Mouse (Mus musculus): ENCODE data around the gene Tmem252. TPM values are rescaled to one million over a fixed set of nuclear protein-coding genes. Genes with fewer than 3 reads are reported as not detected.

The Tmem252 gene
- total RNA-seq, 1 experiment = 0.22 TPM

DNA sequence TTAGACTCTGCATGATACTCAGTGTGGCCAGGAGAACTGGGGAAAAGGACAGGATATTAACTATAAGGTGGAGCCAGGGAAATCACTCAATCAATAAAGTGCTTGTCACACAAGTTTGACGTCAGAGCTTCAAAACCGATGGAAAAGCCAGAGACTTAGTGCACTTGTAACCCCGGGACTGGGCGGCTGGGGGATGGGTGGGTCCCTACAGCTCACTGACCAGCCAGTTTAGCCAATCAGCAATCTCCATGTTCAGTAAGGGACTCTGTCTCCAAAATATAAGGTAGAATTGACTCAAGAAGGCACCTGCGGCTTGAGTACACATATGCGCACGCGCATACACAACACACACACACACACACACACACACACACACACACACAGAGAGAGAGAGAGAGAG lies 25.8 kb upstream of the Tmem252 start:
- H3K9me3 ChIP-seq (ENCODE audit: control insufficient read depth, insufficient read depth, low read depth, low read length) = no peaks in the 10 kb centered on the region
- no peak for DNase-seq (ENCODE audit: low read depth, low spot score)
- H3K36me3 ChIP-seq (ENCODE audit: control insufficient read depth, insufficient read depth, low read length, poor library complexity, severe bottlenecking) = no peaks in the 10 kb centered on the region
- H3K4me3 ChIP-seq (ENCODE audit: insufficient read depth in 1 of 2, low read depth in 1 of 2, low read length in 2 of 2, poor library complexity in 1 of 2, severe bottlenecking in 1 of 2) = no peak overlapping the region
- no peak overlapping the region for H3K27ac ChIP-seq (ENCODE audit: insufficient read depth, low read depth, low read length, poor library complexity, severe bottlenecking)
- no peaks in the 10 kb centered on the region for H3K4me1 ChIP-seq (ENCODE audit: control insufficient read depth in 2 of 2, insufficient read depth in 2 of 2, low read length in 2 of 2, poor library complexity in 1 of 2)
- H3K9ac ChIP-seq (ENCODE audit: insufficient read depth, low read depth, low read length, poor library complexity, severe bottlenecking) = no peak overlapping the region
- no peak for TF ChIP-seq ZNF384 (IDR thresholded peaks at IDR 0.05; ENCODE audit: low read depth, low read length)
- in situ Hi-C loops (cut with MboI; ENCODE audit: low sequenced_read_pairs in 2 of 2, unreplicated experiment in 2 of 2) = no loop called here

DNA sequence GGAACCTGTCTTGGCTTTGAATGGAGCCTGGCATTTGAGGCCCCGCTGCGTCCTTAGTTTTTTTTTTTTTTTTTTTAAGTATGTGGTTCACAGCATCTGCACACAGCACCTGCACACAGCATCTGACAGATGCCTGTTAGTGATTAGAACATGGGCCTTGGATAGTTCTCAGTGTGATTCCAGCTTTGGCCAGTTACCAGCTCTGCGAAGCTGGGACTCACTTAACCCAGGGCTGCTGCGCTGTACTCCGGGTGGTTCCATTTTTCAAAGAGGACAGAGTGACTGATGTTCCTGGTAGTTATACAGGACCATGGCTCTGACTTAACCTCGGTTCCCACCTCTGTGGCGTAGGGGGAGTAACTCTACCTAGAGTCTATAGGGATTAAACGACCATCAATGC lies 23.4 kb upstream of the Tmem252 start:
- Histone ChIP-seq H3K4me3 (ENCODE audit: insufficient read depth in 1 of 2, low read depth in 1 of 2, low read length in 2 of 2, poor library complexity in 1 of 2, severe bottlenecking in 1 of 2) (no peak overlapping the region), H3K36me3 (ENCODE audit: control insufficient read depth, insufficient read depth, low read length, poor library complexity, severe bottlenecking) (no peaks in the 10 kb centered on the region), H3K9me3 (ENCODE audit: control insufficient read depth, insufficient read depth, low read depth, low read length) (no peaks in the 10 kb centered on the region), H3K9ac (ENCODE audit: insufficient read depth, low read depth, low read length, poor library complexity, severe bottlenecking) (no peak overlapping the region), H3K4me1 (ENCODE audit: control insufficient read depth in 2 of 2, insufficient read depth in 2 of 2, low read length in 2 of 2, poor library complexity in 1 of 2) (no peaks in the 10 kb centered on the region), H3K27ac (ENCODE audit: insufficient read depth, low read depth, low read length, poor library complexity, severe bottlenecking) (no peak overlapping the region)
- DNase-seq (ENCODE audit: low read depth, low spot score) = no peak
- in situ Hi-C loops (cut with MboI; ENCODE audit: low sequenced_read_pairs in 2 of 2, unreplicated experiment in 2 of 2) = no loop called here
- TF ChIP-seq CHD2 (IDR thresholded peaks at IDR 0.05; ENCODE audit: low read depth, low read length) = no peak
- TF ChIP-seq MAFK (IDR thresholded peaks at IDR 0.05; ENCODE audit: insufficient read depth, low read depth, low read length) = no peak
- TF ChIP-seq ZNF384 (IDR thresholded peaks at IDR 0.05; ENCODE audit: low read depth, low read length) = no peak
- no peak for TF ChIP-seq HCFC1 (IDR thresholded peaks at IDR 0.05; ENCODE audit: borderline replicate concordance, insufficient read depth, low read length)
- no peak for TF ChIP-seq ZC3H11A (IDR thresholded peaks at IDR 0.05; ENCODE audit: borderline replicate concordance, low read depth, low read length)

GRCm38 (mm10) chr19:24651595-24651994 lies 22.2 kb upstream of the Tmem252 start:
- in situ Hi-C loops (cut with MboI; ENCODE audit: low sequenced_read_pairs in 2 of 2, unreplicated experiment in 2 of 2) = no loop called here
- no peak overlapping the region for H3K9ac ChIP-seq (ENCODE audit: insufficient read depth, low read depth, low read length, poor library complexity, severe bottlenecking)
- H3K4me1 ChIP-seq (ENCODE audit: control insufficient read depth in 2 of 2, insufficient read depth in 2 of 2, low read length in 2 of 2, poor library complexity in 1 of 2) = no peaks in the 10 kb centered on the region
- no peaks in the 10 kb centered on the region for H3K9me3 ChIP-seq (ENCODE audit: control insufficient read depth, insufficient read depth, low read depth, low read length)
- DNase-seq (ENCODE audit: low read depth, low spot score) = no peak
- H3K4me3 ChIP-seq (ENCODE audit: insufficient read depth in 1 of 2, low read depth in 1 of 2, low read length in 2 of 2, poor library complexity in 1 of 2, severe bottlenecking in 1 of 2) = no peak overlapping the region
- no peak overlapping the region for H3K27ac ChIP-seq (ENCODE audit: insufficient read depth, low read depth, low read length, poor library complexity, severe bottlenecking)
- H3K36me3 ChIP-seq (ENCODE audit: control insufficient read depth, insufficient read depth, low read length, poor library complexity, severe bottlenecking) = no peaks in the 10 kb centered on the region
- TF ChIP-seq HCFC1 (IDR thresholded peaks at IDR 0.05; ENCODE audit: borderline replicate concordance, insufficient read depth, low read length) (no peak), ZC3H11A (IDR thresholded peaks at IDR 0.05; ENCODE audit: borderline replicate concordance, low read depth, low read length) (no peak), MAFK (IDR thresholded peaks at IDR 0.05; ENCODE audit: insufficient read depth, low read depth, low read length) (no peak), ZNF384 (IDR thresholded peaks at IDR 0.05; ENCODE audit: low read depth, low read length) (no peak), CHD2 (IDR thresholded peaks at IDR 0.05; ENCODE audit: low read depth, low read length) (no peak)

GRCm38 (mm10) chr19:24652342-24653019 lies 21.3 kb upstream of the Tmem252 start:
- Histone ChIP-seq H3K9me3 (ENCODE audit: control insufficient read depth, insufficient read depth, low read depth, low read length) (no peaks in the 10 kb centered on the region), H3K4me1 (ENCODE audit: control insufficient read depth in 2 of 2, insufficient read depth in 2 of 2, low read length in 2 of 2, poor library complexity in 1 of 2) (no peaks in the 10 kb centered on the region), H3K36me3 (ENCODE audit: control insufficient read depth, insufficient read depth, low read length, poor library complexity, severe bottlenecking) (no peaks in the 10 kb centered on the region), H3K4me3 (ENCODE audit: insufficient read depth in 1 of 2, low read depth in 1 of 2, low read length in 2 of 2, poor library complexity in 1 of 2, severe bottlenecking in 1 of 2) (no peak overlapping the region), H3K9ac (ENCODE audit: insufficient read depth, low read depth, low read length, poor library complexity, severe bottlenecking) (no peak overlapping the region), H3K27ac (ENCODE audit: insufficient read depth, low read depth, low read length, poor library complexity, severe bottlenecking) (no peak overlapping the region)
- DNase-seq (ENCODE audit: low read depth, low spot score) = no peak
- in situ Hi-C loops (cut with MboI; ENCODE audit: low sequenced_read_pairs in 2 of 2, unreplicated experiment in 2 of 2) = no loop called here
- no peak for TF ChIP-seq ZC3H11A (IDR thresholded peaks at IDR 0.05; ENCODE audit: borderline replicate concordance, low read depth, low read length)
- no peak for TF ChIP-seq ZNF384 (IDR thresholded peaks at IDR 0.05; ENCODE audit: low read depth, low read length)
- TF ChIP-seq CHD2 (IDR thresholded peaks at IDR 0.05; ENCODE audit: low read depth, low read length) = no peak
- no peak for TF ChIP-seq MAFK (IDR thresholded peaks at IDR 0.05; ENCODE audit: insufficient read depth, low read depth, low read length)
- TF ChIP-seq HCFC1 (IDR thresholded peaks at IDR 0.05; ENCODE audit: borderline replicate concordance, insufficient read depth, low read length) = no peak

- in situ Hi-C loops (cut with MboI; ENCODE audit: low sequenced_read_pairs in 2 of 2, unreplicated experiment in 2 of 2) = no loop called here
- H3K27ac ChIP-seq (ENCODE audit: insufficient read depth, low read depth, low read length, poor library complexity, severe bottlenecking) = no peak overlapping the region
- H3K9ac ChIP-seq (ENCODE audit: insufficient read depth, low read depth, low read length, poor library complexity, severe bottlenecking) = no peak overlapping the region
- TF ChIP-seq CHD2 (IDR thresholded peaks at IDR 0.05; ENCODE audit: low read depth, low read length) (no peak), MAFK (IDR thresholded peaks at IDR 0.05; ENCODE audit: insufficient read depth, low read depth, low read length) (no peak), HCFC1 (IDR thresholded peaks at IDR 0.05; ENCODE audit: borderline replicate concordance, insufficient read depth, low read length) (no peak), ZNF384 (IDR thresholded peaks at IDR 0.05; ENCODE audit: low read depth, low read length) (no peak), ZC3H11A (IDR thresholded peaks at IDR 0.05; ENCODE audit: borderline replicate concordance, low read depth, low read length) (no peak)
- DNase-seq (ENCODE audit: low read depth, low spot score) = no peak
- no peaks in the 10 kb centered on the region for H3K36me3 ChIP-seq (ENCODE audit: control insufficient read depth, insufficient read depth, low read length, poor library complexity, severe bottlenecking)
- H3K4me1 ChIP-seq (ENCODE audit: control insufficient read depth in 2 of 2, insufficient read depth in 2 of 2, low read length in 2 of 2, poor library complexity in 1 of 2) = no peaks in the 10 kb centered on the region
- no peaks in the 10 kb centered on the region for H3K9me3 ChIP-seq (ENCODE audit: control insufficient read depth, insufficient read depth, low read depth, low read length)
- no peak overlapping the region for H3K4me3 ChIP-seq (ENCODE audit: insufficient read depth in 1 of 2, low read depth in 1 of 2, low read length in 2 of 2, poor library complexity in 1 of 2, severe bottlenecking in 1 of 2)
Observed at GRCm38 (mm10) chr19:24653230-24653799, 20.5 kb upstream of the Tmem252 start.

Measured in ES-E14 (cell line).